Mouse (Mus musculus) lung, embryonic 16.5 days (tissue): ENCODE data around the gene Amhr2. TPM values are rescaled to one million over a fixed set of nuclear protein-coding genes. Genes with fewer than 3 reads are reported as not detected.

Source experiments
- ATAC-seq: fragments of 200-750 bp; cut with Nextera tagmentation; 2 replicates; pipeline ENCODE4 v1.8.0; 2017; ENCODE audit warnings: low read depth, mild to moderate bottlenecking, moderate library complexity
- H3K27ac ChIP-seq: fragments of 300-500 bp; sonication (generic); 2 replicates; pipeline ENCODE4 v1.5.1; 2014; ENCODE audit warnings: mild to moderate bottlenecking, control low read depth, low read length
- H3K27me3 ChIP-seq: fragments of 300-500 bp; sonication (generic); 2 replicates; pipeline ENCODE4 v1.6.1; 2014; ENCODE audit warnings: low read depth, low read length, mixed read lengths; ENCODE audit not compliant: control insufficient read depth, insufficient read depth
- H3K36me3 ChIP-seq: fragments of 300-500 bp; sonication (generic); 2 replicates; pipeline ENCODE4 v1.6.1; 2014; ENCODE audit warnings: low read length; ENCODE audit not compliant: control insufficient read depth, insufficient read depth
- H3K4me1 ChIP-seq: fragments of 300-500 bp; sonication (generic); replicated peaks from 2 replicates; pipeline ENCODE4 v1.6.1; 2014; ENCODE audit warnings: low read length, mixed read lengths; ENCODE audit not compliant: control insufficient read depth, insufficient read depth
- H3K4me2 ChIP-seq: fragments of 300-500 bp; sonication (generic); 2 replicates; pipeline ENCODE4 v1.6.1; 2014; ENCODE audit warnings: low read depth, low read length, control low read depth
- H3K4me3 ChIP-seq: fragments of 300-500 bp; sonication (generic); 2 replicates; pipeline ENCODE4 v1.5.1; 2014; ENCODE audit warnings: mild to moderate bottlenecking, low read length, control low read depth
- H3K9ac ChIP-seq: fragments of 300-500 bp; sonication (generic); 2 replicates; pipeline ENCODE4 v1.6.1; 2014; ENCODE audit warnings: low read length, control low read depth
- H3K9me3 ChIP-seq: fragments of 300-500 bp; sonication (generic); 2 replicates; pipeline ENCODE4 v1.6.1; 2016; ENCODE audit warnings: low read length; ENCODE audit not compliant: control insufficient read depth
- WGBS: fragments of 180-500 bp; shearing (Covaris S2); extraction: QIAGEN DNeasy Blood & Tissue Kit; methylation state at CpG from one replicate; pipeline ENCODE4 v1.1.7; 2014; 5-methylcytosine and 5-hydroxymethylcytosine counted together
- polyA plus RNA-seq: library from polyadenylated mRNA; unstranded; fragments of >200 nt; fragmentation: Nextera tagmentation; extraction: Ambion mirVana; gene quantifications from 2 replicates; pipeline ENCODE4 v1.2.1, GENCODE M21; 2015

Gene Amhr2
- polyA plus RNA-seq, 1 experiment from 2014 or later = 1.5 TPM

DNA sequence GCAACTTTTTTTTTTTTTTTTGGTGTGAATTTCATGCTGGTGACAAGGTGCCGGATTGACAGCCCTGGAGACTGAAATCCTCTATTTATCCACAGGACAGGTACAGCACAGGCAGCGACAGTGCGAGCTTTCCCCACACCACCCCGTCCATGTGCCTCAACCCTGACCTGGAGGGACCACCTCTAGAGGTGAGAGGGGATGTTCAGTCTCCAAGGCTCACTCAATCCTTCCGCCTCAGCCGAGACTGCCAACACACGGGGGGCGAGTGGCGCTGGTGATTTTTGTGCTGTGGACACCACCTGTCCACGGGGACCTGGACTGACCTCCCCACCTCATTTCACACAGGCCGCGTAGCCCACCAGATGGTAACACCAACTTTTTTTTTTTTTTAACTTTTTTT, 40.7 kb downstream of the Amhr2 start:
- Histone ChIP-seq H3K4me2 (no peak overlapping the region), H3K27ac (no peak overlapping the region), H3K4me1 (no peaks in the 10 kb centered on the region), H3K36me3 (peaks cover 55% of the 10 kb centered on the region), H3K4me3 (no peak overlapping the region), H3K9ac (no peak overlapping the region), H3K9me3 (no peaks in the 10 kb centered on the region), H3K27me3 (no peaks in the 10 kb centered on the region)
- no peak for ATAC-seq
- WGBS = 89% methylated on average over 12 of the region's 12 CpGs

DNA sequence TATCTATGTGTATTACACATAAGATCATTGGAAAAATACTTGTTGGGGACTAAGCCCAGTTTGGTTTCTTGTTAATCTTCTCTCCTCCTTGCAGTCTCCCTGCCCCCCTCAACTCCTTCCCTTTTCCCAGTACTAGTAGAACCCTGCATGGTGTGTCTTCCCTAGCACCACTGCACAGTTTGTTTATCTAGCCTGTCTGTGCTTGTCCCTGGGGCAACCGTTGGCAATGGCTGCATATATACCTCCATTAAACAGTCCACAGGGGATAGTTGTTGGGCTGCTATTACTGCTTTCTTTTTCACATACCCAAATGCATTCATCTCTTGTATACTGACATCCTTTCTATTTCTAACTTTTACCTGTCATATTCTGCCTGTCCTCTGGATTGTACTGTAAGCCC, 42.5 kb downstream of the Amhr2 start:
- no peak overlapping the region for H3K4me2 ChIP-seq
- 42% methylated on average over 1 of the region's 1 CpGs for WGBS

DNA sequence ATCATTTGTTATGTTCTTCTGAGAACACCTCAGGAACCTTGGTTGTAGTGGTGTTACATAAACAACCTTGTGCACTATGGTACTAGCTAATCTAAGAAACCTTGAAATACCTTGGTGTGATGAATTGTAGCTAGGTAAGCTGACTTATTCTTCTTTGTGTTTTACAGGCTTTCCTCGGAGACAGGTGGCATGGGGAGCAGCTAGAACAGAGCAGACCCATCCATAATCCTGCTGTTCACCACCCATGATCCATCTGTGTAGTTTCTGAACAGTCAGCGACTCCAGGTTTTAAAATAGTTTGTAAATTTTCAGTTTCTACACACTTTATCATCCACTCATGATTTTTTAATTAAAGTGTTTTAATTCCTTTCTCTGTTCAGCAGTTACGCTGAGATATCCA, 53.2 kb downstream of the Amhr2 start:
- no peak overlapping the region for H3K4me2 ChIP-seq
- H3K36me3 ChIP-seq = peaks cover 80% of the 10 kb centered on the region
- no peaks in the 10 kb centered on the region for H3K4me1 ChIP-seq
- WGBS = 76% methylated on average over 3 of the region's 3 CpGs
- no peak overlapping the region for H3K27ac ChIP-seq
- H3K27me3 ChIP-seq = no peaks in the 10 kb centered on the region
- H3K4me3 ChIP-seq = no peak overlapping the region
- no peak overlapping the region for H3K9ac ChIP-seq
- ATAC-seq = no peak
- no peaks in the 10 kb centered on the region for H3K9me3 ChIP-seq

More for the DNA sequence above, 42.5 kb downstream of the Amhr2 start:
- H3K9me3 ChIP-seq = no peaks in the 10 kb centered on the region
- no peaks in the 10 kb centered on the region for H3K27me3 ChIP-seq
- no peak overlapping the region for H3K9ac ChIP-seq
- no peaks in the 10 kb centered on the region for H3K4me1 ChIP-seq
- no peak overlapping the region for H3K27ac ChIP-seq
- H3K36me3 ChIP-seq = peaks cover 58% of the 10 kb centered on the region
- no peak for ATAC-seq
- H3K4me3 ChIP-seq = no peak overlapping the region

DNA sequence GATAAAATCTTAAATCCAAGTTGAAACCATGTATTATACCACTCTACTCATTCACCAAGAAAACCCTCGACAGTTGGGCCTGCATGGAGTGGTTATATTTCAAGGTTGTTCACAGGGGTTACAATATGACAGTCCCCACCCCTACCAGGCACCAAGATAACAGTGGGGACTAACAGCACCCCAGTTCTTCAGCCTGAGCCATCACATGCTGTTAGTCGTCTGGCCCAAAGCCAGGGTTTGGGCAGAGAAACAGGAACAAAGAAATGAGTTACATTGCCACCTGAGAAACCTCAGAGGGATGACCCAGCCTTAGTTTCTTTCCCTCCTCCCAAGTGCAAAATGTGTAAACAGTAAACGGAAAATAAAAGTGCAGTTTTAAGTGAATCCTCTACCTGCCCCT, 54.2 kb downstream of the Amhr2 start:
- Histone ChIP-seq H3K9ac (no peak overlapping the region), H3K27ac (no peak overlapping the region), H3K4me2 (no peak overlapping the region), H3K9me3 (no peaks in the 10 kb centered on the region), H3K36me3 (peaks cover 76% of the 10 kb centered on the region), H3K27me3 (no peaks in the 10 kb centered on the region), H3K4me3 (no peak overlapping the region), H3K4me1 (no peaks in the 10 kb centered on the region)
- whole genome bisulfite sequencing = 58% methylated on average over 3 of the region's 3 CpGs
- ATAC-seq = no peak

DNA sequence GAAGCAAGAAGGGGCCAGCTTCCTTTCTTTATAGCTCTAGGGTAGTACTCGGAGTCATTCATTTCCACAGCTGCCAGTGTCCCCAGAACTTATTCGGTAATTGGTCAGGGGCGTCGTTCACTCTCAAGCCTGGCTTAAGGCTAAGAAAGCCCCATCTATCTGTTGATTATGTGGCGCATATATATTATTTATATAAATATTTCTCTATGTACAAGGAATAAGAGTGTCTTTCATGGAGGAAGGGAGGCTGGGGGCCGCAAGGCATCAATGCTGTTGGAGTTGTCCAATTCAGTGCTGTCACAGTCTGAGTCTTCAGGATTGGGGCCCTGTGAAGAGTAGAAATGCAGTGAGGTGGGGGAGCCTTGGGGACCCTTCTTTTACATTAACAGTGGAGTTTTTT, 54.7 kb downstream of the Amhr2 start:
- H3K4me1 ChIP-seq = no peaks in the 10 kb centered on the region
- no peak overlapping the region for H3K9ac ChIP-seq
- no peak overlapping the region for H3K4me3 ChIP-seq
- H3K9me3 ChIP-seq = no peaks in the 10 kb centered on the region
- no peak overlapping the region for H3K27ac ChIP-seq
- no peak for ATAC-seq
- H3K36me3 ChIP-seq = peaks cover 72% of the 10 kb centered on the region
- H3K27me3 ChIP-seq = no peaks in the 10 kb centered on the region
- 84% methylated on average over 6 of the region's 6 CpGs for WGBS
- H3K4me2 ChIP-seq = no peak overlapping the region

DNA sequence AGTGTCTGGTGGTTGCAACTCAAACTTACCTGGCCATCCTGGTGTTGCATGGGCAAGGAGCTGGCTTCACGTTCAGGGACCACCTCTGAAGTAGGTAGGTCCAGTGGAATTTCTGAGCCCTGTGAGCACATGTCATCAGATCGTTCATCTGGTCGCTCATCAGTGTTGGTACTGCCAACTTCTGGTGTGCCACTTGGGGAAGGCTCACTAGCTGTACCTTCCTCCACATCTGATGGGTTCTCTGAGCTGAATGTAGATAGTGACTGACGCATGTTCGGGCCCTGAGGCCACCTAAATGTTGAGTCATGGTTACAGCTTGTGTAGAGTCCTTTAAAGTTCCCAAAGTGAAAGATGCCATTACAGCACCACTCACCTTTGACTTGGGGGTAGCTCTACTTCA, 55.3 kb downstream of the Amhr2 start:
- ATAC-seq = no peak
- Histone ChIP-seq H3K27me3 (no peaks in the 10 kb centered on the region), H3K4me3 (no peak overlapping the region), H3K9me3 (no peaks in the 10 kb centered on the region), H3K27ac (no peak overlapping the region), H3K36me3 (peaks cover 66% of the 10 kb centered on the region), H3K9ac (no peak overlapping the region), H3K4me1 (no peaks in the 10 kb centered on the region), H3K4me2 (no peak overlapping the region)
- 85% methylated on average over 5 of the region's 5 CpGs for WGBS

DNA sequence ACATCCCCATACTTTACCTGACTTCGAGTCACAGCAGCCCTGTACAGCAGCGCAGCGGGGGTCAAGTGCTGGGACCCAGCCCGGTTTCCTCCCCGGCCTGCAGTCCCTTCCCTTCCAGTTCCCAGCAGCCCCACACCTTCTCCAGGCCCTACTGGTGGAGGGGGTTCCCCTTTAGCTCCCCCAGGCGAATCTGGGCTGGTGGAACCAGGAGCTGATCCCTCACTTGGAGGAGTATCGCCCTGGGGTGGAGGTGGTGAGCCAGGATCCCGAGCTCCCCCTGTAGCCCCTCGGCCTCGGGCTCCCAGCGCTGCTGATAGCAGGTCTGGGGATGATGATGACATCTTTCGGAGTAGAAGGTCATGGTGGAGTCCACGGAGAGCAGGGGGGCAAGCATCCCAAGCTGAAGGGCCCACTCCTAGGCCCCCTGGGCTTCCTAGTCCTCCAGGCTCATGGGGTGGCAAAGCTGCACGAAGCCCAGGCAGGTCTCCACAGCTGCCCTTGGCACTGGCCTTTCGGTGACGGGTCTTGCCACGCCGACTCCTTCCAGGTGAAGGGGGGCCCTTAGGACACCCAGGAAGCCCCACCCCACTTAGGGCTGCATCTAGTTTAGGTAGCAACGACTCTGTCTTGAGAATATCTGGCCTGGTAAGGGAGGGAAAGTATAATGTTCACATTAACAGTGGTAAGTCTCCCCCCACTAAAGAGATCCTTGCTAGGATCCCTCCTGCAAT, 56.1 kb downstream of the Amhr2 start:
- H3K9me3 ChIP-seq = no peaks in the 10 kb centered on the region
- 82% methylated on average over 19 of the region's 19 CpGs for WGBS
- 0 out of 2 replicates have a peak, but pooled peaks have one; percentile 13 for ATAC-seq
- H3K4me3 ChIP-seq = no peak overlapping the region
- no peaks in the 10 kb centered on the region for H3K27me3 ChIP-seq
- peaks cover 63% of the 10 kb centered on the region for H3K36me3 ChIP-seq
- H3K4me1 ChIP-seq = peaks cover 3% of the 10 kb centered on the region; the same call in 1 of the 2 replicates
- H3K9ac ChIP-seq = no peak overlapping the region
- H3K4me2 ChIP-seq = no peak overlapping the region
- H3K27ac ChIP-seq = no peak overlapping the region

DNA sequence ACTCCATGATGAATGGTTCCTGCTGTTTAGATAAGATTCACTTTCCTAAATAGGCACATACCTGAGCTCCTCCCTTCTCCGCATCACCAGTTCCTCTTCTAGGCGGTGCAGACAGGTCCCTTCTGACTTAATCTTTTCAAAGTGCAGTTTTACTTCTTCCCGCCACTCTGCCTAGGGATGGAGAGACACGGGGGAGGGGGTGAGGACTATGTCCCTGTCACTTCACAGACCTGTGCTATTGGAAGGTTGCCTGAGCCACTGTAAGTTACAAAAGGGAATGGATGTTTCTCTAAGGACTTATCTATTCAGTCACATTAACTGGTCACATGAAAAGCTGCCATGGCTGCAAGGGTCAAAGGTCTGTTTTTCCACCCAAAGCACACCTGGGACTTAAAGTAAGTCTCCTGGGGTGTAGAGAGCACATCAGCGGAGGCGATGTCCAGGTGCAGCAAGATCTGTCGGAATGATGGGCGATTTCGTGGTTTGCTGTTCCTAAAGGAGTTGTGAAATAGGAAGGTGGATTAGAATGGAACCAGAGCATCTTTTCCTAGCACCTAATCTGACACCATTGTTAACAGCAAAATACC, 57.2 kb downstream of the Amhr2 start:
- no peak for ATAC-seq

DNA sequence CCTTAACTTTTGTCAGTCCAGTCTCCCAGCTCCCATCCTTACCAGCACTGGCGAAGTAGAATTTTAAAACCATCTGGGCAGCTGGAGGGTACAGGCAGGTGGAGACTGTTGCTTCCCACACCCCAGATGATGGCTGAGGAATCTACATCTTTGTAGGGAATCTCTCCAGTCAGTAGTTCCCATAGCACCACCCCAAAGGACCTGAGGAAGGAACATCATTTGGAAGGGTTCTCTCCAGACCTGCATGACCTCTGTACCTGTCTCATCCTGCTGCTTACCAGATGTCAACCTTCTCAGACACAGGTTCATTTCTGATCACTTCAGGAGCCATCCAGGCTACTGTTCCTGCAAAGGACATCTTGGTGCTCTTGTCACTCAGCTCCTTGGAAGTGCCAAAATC, 58.3 kb downstream of the Amhr2 start, which contains the start of gene Gm10337:
Gm10337 (plus strand) TSS at position 276 of the 400 bp plus-strand sequence.
- Histone ChIP-seq H3K4me3 (no peak within 1 kb of the TSS), H3K9me3 (no peaks in the 10 kb centered on the region), H3K9ac (no peak within 1 kb of the TSS), H3K4me1 (peaks cover 3% of the 10 kb centered on the region; the same call in 1 of the 2 replicates), H3K36me3 (peaks cover 46% of the 10 kb centered on the region), H3K27ac (no peak within 1 kb of the TSS), H3K4me2 (no peak within 1 kb of the TSS), H3K27me3 (no peaks in the 10 kb centered on the region)
- ATAC-seq = no peak
- WGBS = 88% methylated on average over 1 of the region's 1 CpGs

More for the DNA sequence above, 57.2 kb downstream of the Amhr2 start:
- 72% methylated on average over 9 of the region's 9 CpGs for WGBS
- no peak overlapping the region for H3K4me3 ChIP-seq
- H3K9me3 ChIP-seq = no peaks in the 10 kb centered on the region
- H3K9ac ChIP-seq = no peak overlapping the region
- H3K4me2 ChIP-seq = no peak overlapping the region
- peaks cover 3% of the 10 kb centered on the region; the same call in 1 of the 2 replicates for H3K4me1 ChIP-seq
- H3K36me3 ChIP-seq = peaks cover 55% of the 10 kb centered on the region
- H3K27me3 ChIP-seq = no peaks in the 10 kb centered on the region
- no peak overlapping the region for H3K27ac ChIP-seq
